Mouse (Mus musculus) cerebellum, adult 9-11 months (tissue): Measurements from ENCODE around the gene Ntf3.
A peak's percentile ranks its signal among the peaks of the same experiment; 100 is the strongest.

ENCODE experiments used
- DNase-seq: peaks from one replicate; pipeline ENCODE4 v3.0.0; 2022

Ntf3 gene

GRCm38 (mm10) chr6:126166548-126167207, at the start of gene Ntf3:
TSS of gene Ntf3 (minus strand) at chr6:126166910.
- no peak for DNase-seq

- DNase-seq: no peak
Observed at GRCm38 (mm10) chr6:126213330-126213729, 46.6 kb upstream of the Ntf3 start.

GRCm38 (mm10) chr6:126203366-126203765, 36.7 kb upstream of the Ntf3 start:
- DNase-seq: no peak

- DNase-seq: no peak
Observed at GRCm38 (mm10) chr6:126202959-126203358, 36.2 kb upstream of the Ntf3 start.

- DNase-seq: no peak
Observed at GRCm38 (mm10) chr6:126201721-126202120, 35.0 kb upstream of the Ntf3 start.

GRCm38 (mm10) chr6:126199916-126200315, 33.2 kb upstream of the Ntf3 start:
- peak; percentile 94 for DNase-seq

- no peak for DNase-seq
Observed at GRCm38 (mm10) chr6:126194760-126195159, 28.1 kb upstream of the Ntf3 start.

GRCm38 (mm10) chr6:126190218-126190871, 23.6 kb upstream of the Ntf3 start:
- no peak for DNase-seq

GRCm38 (mm10) chr6:126187400-126187799, 20.7 kb upstream of the Ntf3 start:
- DNase-seq: no peak

- DNase-seq: no peak
Observed at GRCm38 (mm10) chr6:126186116-126186515, 19.4 kb upstream of the Ntf3 start.

- DNase-seq: no peak
Observed at GRCm38 (mm10) chr6:126172071-126172470, 5.4 kb upstream of the Ntf3 start.

GRCm38 (mm10) chr6:126170772-126171171, 4.1 kb upstream of the Ntf3 start:
- no peak for DNase-seq

GRCm38 (mm10) chr6:126167731-126168130, 1.0 kb upstream of the Ntf3 start:
- no peak for DNase-seq

GRCm38 (mm10) chr6:126167208-126167590, 489 bp upstream of the Ntf3 start:
- DNase-seq: no peak

GRCm38 (mm10) chr6:126165591-126166155, 1.0 kb downstream of the Ntf3 start:
- DNase-seq: no peak

- peak; percentile 57 for DNase-seq
Observed at GRCm38 (mm10) chr6:126164781-126165180, 1.9 kb downstream of the Ntf3 start.

- DNase-seq: peak; percentile 51
Observed at GRCm38 (mm10) chr6:126163861-126164755, 2.6 kb downstream of the Ntf3 start.

- DNase-seq: peak; percentile 60
Observed at GRCm38 (mm10) chr6:126163181-126163621, 3.5 kb downstream of the Ntf3 start.

GRCm38 (mm10) chr6:126162351-126162758, 4.4 kb downstream of the Ntf3 start:
- peak; percentile 73 for DNase-seq

- DNase-seq: peak; percentile 43
Observed at GRCm38 (mm10) chr6:126161571-126162340, 5.0 kb downstream of the Ntf3 start.

- no peak for DNase-seq
Observed at GRCm38 (mm10) chr6:126160067-126160411, 6.7 kb downstream of the Ntf3 start.

- no peak for DNase-seq
Observed at GRCm38 (mm10) chr6:126159279-126160066, 7.2 kb downstream of the Ntf3 start.
